Mouse (Mus musculus) monocyte, adult 2 months (primary cell): ENCODE results near the gene Gm17655.
"Not testable (repeated sequence)": the region's sequence is repeated elsewhere in the genome, so short reads cannot be mapped to it uniquely, and the experiment has no call there.

Experiments
- DNase-seq, 2 experiments: peaks; one replicate each; pipeline ENCODE4 v3.0.0; 2022; ENCODE audit warnings: low spot score in 2 of 2, low read depth in 1 of 2

The Gm17655 gene

DNA sequence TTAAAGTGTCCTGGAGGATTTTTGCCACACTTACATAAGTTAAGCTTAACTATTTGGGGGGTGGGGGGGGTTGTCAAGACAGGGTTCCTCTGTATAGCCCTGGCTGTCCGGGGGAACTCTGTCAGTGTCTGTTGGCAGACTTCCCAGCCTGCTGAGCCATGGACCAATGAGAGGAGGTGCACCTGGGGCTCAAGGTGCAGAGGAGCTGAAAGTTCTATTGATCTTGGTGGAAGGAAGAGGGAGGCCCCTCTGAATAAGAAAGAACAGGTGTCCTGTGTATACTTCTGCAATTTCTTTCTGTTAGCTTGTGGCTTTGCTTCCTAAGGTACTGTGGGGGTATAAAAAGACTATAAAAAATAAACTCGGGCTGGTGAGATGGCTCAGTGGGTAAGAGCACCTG is 19.2 kb upstream of the Gm17655 start:
- no peak for DNase-seq

DNA sequence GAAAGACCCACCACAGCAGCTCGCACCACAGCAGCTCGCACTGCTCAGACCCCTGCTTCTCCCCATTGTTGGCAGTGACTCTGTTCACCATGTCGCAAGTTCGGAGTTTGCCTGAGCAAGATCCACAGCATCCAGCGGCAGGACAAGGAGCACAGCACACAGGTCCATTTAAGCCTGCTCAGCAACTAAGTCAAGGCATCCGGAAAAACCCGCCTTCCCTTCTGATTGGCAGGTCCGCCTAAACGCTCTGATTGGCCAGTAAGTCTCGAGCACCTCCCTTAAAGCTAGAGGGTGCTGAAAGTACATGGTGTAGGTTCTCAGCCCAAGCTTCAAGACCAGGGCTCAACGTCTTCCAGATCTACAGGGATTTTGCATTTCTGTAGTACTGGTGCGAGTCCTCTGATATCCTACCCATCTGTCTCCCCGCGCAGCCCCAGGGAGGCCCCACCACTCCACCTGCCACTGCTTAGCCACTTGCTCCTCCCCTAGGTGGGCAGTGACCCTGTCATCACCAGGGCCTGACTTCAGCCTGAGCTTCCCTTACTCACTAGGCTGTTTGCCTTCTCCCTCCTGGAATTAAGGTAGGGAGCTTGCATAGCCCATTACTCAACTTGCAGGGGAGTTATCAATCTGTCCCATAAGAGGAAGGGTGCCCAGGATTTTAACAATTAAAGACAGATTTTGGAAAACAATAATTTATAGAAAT is 14.0 kb upstream of the Gm17655 start:
- DNase-seq: no peak

- no peak for DNase-seq
Measured at GRCm38 (mm10) chr5:110082961-110083360, 10.6 kb upstream of the Gm17655 start.

GRCm38 (mm10) chr5:110057637-110058408 is 14.5 kb downstream of the Gm17655 start:
- peak; percentile 34 to 66 for DNase-seq

DNA sequence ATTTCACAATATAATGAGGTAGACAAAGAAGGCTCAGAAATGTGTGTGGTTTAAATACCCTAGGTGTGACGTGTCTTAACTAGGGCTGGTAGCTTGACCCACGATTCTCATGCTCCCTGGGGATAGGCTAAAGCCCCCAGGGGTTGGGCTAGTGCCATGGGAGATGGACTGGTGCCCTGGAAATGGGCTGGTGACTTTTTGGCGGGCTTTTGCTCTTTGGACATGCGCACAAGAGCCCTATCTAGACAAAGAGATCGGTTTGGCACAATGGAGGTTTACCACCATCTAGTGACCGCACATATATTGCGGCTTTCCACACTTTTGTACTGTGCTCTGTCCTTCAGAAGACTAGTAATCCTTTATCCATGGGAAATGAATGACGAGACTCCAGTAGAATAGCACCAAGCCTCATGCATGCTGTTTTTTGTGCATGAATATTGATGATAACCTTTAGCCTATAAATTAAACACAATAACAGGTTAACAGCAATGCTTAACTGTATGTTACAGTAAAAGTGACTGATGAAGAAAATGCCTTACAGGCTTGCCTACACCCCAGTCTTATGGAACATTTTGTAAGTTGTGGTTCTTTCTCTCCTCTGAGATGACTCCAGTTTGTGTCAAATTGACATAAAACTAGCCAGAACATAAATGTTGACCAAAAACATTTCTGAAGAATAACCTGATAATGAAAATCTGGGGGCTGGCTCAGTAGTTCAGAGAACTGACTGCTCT is 48.5 kb downstream of the Gm17655 start:
- not testable (repeated sequence) for DNase-seq

DNA sequence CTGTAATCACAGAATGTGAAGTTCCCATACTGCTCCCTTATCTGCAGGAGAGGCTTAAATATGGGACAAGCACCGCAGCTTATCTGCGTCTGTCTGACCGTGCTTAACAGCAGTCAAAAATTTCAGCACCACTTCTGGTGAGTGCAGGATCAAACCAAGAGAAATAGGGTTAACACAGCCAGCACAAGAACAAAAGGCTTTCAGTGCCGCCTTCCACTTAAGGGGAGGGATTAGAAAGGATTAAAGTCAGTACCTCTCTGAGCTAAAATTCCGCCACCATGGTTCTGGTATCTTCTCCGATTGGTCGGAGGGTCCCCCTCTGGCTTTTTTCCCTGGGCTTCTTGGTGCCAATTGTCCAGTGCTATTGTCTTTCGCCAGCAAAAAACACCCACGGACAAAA is 49.0 kb downstream of the Gm17655 start:
- DNase-seq: no peak

DNA sequence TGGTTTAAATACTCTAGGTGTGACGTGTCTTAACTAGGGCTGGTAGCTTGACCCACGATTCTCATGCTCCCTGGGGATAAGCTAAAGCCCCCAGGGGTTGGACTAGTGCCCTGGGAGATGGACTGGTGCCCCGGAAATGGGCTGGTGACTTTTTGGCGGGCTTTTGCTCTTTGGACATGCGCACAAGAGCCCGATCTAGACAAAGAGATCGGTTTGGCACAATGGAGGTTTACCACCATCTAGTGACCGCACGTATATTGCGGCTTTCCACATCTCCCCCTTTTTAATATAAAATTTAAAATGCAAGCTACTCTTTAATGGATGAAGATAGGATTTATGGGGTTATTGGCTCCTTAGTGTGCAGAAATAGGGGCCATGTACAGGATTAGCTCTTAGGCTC is 56.5 kb downstream of the Gm17655 start:
- DNase-seq: not testable (repeated sequence)
